Mouse (Mus musculus) heart, adult 10 weeks (tissue): ENCODE measurements around the gene Eif2s1. TPM values are rescaled to one million over a fixed set of nuclear protein-coding genes. Genes with fewer than 3 reads are reported as not detected.

Source experiments
- polyA plus RNA-seq: library from polyadenylated mRNA; stranded (reverse); fragments of 350-450 nt; fragmentation: Illumina TruSeq; extraction: RNeasy Lipid Tissue Mini Kit (QIAGEN cat#74804); gene quantifications from one replicate; pipeline ENCODE4 v1.2.3, GENCODE M21; 2014; ENCODE audit warnings: low read depth, low replicate concordance

The Eif2s1 gene
- polyA plus RNA-seq: 47.2 TPM

DNA sequence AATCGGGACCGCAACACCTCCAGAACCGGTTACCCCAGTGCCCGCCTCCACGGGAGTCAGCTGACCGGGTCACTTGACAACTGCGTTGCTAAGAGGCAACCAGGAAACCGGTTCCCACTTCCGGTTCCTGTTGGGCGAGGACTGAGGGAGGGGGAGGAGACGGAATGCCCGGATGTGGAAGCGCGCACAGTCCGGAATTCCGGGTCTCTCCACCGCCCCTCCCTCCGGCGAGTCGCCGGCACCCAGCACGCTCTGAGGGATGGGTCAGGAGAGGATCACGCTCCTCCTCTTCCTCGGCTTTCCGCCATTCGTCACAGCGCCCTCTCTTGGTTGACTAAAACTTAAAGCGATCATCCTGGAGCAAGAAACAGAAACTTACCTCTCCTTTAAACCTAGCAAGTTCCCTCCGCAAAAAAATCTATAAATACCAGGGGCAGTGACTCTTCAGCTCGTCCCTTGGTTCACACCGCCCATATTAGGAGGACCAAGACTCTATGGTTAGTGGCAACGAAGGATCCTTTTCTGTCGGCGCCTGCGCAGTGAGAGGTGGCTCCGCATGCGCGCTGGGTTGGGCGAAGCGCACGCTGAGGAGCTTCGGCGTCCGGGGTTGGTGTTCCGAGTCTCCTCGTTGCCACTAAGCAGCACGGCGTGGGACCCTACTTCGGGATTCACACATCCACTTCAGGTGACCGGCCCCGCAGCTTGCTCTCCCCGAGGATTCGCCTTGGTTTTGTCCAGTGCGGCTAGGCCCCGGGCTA lies at the start of gene Eif2s1, which contains the start of gene Atp6v1d:
Eif2s1 (plus strand) TSS at position 324 of the 758 bp plus-strand sequence.
Atp6v1d (minus strand) TSS at position 143 of the 758 bp plus-strand sequence.

DNA sequence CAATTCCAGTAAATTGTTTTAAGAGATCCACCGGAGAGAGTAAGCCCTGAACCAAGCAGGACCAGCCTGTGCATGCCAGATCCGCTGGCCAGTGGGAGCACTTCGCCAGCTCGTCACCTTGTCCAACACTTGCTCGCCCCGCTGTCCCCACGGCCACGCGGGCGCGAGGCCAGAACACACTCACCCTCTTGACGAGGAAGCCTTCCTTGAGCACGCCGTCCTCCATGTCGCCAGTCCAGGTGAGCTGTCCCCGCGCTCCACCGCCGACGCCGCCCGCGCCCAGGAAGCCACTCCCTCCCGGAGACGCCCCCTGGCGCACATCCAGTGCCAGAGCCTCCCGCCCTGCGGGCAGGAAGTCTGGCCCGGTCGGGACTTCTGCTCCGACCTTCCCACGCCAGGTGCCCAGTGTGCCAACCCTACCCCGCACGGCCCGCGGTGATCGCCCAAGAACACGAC lies 45.1 kb downstream of the Eif2s1 start, which contains the start of gene Plek2:
Plek2 (minus strand) TSS at position 258 of the 456 bp plus-strand sequence.

Other genes starting within 250 kb of the Eif2s1 start
- not detected for gene Fam71d, start 170.3 kb upstream of the Eif2s1 start, polyA plus RNA-seq
- 15.2 TPM for gene Mpp5, start 112.9 kb upstream of the Eif2s1 start, polyA plus RNA-seq
- gene Atp6v1d, start 181 bp upstream of the Eif2s1 start, polyA plus RNA-seq: 78.6 TPM
- 0.29 TPM for gene Plek2, start 45.1 kb downstream of the Eif2s1 start, polyA plus RNA-seq
- 2.9 TPM for gene Tmem229b, start 145.8 kb downstream of the Eif2s1 start, polyA plus RNA-seq
- 1.6 TPM for gene Plekhh1, start 167.3 kb downstream of the Eif2s1 start, polyA plus RNA-seq
- 5.6 TPM for gene Pigh, start 227.8 kb downstream of the Eif2s1 start, polyA plus RNA-seq